Mouse (Mus musculus) R1 (cell line): ENCODE measurements around the gene Iqschfp.
A peak's percentile ranks its signal among the peaks of the same experiment; 100 is the strongest.
"Not testable (repeated sequence)": the region's sequence is repeated elsewhere in the genome, so short reads cannot be mapped to it uniquely, and the experiment has no call there.

Experiments used
- DNase-seq: peaks from one replicate; pipeline ENCODE4 v3.0.0-alpha.2; 2018; ENCODE audit warnings: low read depth, low spot score

Gene Iqschfp

DNA sequence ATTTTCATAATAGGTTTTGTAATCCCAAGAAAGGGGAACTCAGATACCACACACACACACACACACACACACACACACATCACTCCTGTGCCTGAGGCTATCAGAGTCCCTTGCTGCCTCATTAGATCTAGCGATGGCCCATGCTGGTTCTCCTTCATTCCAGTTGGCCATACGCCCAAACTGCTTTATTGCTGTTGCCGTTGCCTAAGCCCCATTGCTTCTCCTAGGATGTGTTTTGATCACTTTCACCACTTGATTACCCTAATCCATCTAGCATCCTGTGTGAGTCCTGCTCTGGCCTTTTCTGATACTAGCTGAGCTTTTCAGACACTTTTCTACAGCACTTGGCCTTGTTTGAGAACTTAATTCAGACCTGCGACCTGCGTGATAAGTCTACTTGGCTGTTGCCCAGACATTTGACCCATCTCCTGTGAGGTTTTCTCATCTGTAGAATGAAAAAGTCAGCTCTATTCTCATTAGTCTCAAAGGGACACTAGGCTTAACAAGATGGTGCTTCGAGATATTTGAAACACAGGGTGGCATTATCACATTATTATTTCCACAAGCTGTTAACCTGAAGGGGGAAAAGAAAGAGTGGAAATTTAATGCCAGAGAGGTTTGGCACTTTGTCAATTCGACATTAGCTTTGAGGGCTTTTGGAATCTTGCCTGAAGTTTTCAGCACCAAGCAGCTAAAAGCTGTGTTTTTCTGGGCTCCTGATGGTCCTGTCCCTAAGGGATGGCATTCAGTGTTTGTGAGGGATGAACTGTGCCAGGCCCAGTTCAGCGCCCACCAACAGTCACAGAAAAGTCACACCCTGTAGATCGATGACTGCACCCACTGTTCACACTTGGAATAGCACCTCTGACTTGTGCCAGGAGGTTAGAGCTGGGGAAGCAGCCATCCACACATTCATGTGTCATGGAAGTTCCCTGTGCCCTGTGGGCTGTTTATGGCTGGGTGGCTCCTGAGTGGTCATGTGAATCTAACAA lies 179.7 kb downstream of the Iqschfp start:
- no peak for DNase-seq

DNA sequence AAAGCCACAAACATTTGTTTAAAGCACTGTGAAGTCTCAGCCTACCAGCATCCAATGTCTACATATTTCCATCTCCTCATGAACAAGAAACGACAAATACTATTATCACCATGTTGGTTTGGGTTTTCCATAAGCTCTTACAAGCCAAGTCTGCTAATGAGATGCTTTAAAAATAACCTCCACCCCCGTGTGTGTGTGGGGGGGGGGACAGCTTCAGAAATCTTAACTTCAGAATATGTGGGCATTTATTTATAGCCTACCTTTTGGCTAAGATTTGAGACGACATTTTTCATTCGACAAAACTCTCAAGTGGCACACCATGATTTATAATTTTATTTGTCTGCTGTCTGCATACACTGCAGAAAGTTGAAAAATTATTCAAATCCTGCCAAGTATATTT lies 185.4 kb downstream of the Iqschfp start:
- no peak for DNase-seq

GRCm38 (mm10) chr3:68085024-68085423 lies 193.0 kb downstream of the Iqschfp start:
- no peak for DNase-seq

DNA sequence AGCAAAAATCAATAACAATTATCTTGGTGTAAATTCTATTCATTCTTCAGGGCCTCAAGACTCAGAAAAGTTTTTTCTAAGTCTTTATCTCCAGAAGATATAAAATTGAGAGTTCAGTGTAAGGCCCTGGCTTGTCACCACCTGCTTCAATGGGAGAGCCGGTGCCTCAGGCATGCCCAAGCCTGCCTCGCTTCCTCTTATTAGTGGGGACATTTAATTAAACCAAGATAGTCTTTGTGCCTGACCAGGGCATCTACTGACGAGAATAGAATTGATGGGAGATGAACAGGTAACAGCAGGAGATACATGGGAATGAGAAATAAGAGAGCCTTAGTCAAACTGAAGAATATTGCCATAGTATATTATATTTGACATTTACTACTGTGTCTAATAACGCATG lies 200.1 kb downstream of the Iqschfp start:
- no peak for DNase-seq

GRCm38 (mm10) chr3:68096724-68097431 lies 204.8 kb downstream of the Iqschfp start:
- DNase-seq: no peak

GRCm38 (mm10) chr3:68099561-68099960 lies 207.5 kb downstream of the Iqschfp start:
- DNase-seq: not testable (repeated sequence)

DNA sequence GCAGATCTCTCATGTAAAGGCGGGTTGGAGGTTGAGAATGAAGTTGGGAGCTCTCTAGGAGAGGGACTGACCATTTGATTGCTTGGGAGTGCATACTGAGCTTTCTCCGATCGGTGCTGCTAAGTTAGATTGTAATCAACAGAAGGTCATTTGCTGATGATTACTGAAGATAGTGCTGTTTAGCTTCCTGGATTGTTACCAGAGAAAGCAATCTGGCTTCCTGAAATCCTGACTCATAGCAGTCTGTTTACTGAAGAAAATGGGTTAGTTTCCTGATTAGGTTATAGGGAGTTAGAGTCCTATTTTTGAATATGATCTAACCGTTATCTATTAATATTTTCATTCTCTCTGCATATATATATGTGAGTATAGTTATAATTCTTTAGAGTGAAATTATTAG lies 209.3 kb downstream of the Iqschfp start:
- no peak for DNase-seq

DNA sequence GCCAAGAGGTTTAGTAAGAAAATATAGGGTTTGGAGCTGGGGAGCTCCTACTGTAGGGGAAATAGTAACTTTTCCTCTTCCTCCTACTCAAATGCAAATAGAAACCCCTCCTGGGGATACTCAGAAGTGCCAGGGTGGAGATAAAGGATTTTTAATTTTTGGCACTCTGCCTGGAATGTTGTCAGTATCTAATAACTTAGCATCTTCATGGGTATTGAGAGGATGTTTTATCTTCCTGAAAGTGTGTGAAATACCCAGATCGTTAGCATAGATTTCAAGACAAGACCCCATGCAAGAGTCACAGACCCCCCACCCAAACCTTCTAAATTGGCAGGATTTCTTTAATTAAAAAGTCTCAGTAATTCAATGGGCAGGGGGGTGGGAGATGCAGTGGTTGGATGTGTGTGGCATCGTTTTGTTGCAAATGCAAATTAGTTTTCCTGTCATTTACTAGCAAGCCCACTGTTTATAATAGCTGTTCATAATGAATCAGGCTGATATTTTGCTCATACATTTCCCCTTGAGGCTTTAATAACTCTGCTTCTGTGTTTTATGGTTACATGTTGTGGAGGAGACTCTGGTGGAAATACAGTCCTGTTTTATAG lies 213.2 kb downstream of the Iqschfp start:
- no peak for DNase-seq

DNA sequence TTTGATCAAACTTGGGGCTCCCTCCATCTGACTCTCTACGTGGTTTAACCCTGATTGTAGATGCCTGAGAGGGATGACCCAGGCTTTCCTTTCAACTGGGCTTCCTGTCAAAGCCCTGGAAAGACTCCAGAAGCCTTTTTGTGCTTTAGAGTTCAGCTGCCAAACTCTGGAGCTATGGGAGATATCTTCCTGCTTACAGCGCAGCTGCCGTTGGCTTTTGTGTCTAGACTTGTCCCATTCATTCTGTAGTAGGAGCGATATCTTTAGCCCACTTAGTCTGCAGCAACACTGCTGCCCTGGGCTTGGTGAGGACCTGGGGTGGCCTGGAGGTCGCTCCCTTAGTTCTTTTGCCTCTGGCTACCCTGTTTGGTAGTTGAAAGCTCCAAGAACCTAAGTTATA lies 229.3 kb downstream of the Iqschfp start:
- DNase-seq: no peak

DNA sequence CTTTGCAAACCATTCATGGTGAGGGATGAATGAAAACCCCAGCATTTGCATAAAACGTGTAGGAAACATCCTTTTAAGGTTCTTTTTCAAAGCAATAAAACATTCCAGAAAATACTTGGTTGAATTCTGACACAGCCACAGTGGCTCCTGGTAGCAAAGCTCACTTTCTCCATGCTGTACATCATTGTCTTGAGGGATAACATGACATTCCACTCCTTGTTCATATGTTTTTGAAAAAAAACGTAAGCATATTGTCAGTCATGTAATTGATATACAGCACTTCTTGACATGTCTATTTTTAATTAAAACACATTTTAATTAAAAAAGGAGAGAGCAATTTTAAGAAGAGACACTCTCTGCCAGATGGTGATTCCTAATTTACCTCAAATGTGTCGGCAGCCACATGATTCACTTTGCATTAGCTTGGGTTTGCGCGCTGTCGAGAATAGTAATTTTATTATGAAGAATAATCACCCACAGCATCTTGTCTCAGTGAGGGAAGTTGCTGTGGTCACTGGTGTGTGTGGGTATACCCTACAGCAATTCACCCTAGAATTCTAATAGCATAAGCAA lies 234.3 kb downstream of the Iqschfp start:
- DNase-seq: no peak

DNA sequence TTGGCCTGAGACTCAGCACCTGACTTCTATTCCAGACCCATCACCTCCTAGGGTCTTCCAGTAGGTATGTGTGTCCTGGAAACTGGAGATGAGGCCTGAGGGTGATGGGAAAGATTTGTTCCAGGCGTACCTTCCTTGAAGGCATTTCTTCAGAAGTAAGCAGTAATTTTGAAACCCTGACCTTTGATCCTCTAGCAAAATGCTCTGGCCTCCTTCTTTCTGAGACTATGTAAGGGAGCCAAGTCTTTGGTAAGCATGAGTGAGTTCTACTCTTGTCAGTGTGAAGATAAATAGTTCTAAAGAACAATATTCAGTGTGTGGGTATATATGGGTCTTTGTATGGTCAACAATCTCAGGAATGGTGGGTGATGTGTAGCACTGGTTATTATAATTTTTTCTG lies 238.4 kb downstream of the Iqschfp start:
- DNase-seq: no peak

- no peak for DNase-seq
Measured at GRCm38 (mm10) chr3:68138833-68139627, 247.0 kb downstream of the Iqschfp start.

DNA sequence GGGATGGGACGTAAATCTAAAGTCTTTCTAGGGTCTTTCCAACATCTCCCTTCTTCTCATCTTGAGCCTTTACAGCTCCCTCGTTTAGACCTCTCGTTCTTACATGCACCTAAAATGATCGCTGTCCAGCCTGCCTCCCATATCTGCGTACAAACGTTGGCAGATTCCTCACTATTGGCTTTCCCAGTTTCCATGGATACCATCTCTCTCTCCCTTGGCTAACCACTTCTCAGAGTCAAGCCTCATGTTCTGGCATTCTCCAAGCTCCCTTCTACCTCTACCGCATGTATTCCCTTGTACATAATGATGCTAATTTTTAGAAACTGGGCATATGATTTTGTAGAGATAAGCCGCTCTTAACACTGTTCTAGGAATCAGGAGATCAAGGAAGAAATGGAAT lies 258.7 kb downstream of the Iqschfp start:
- no peak for DNase-seq

- DNase-seq: no peak
Measured at GRCm38 (mm10) chr3:68160175-68160574, 268.1 kb downstream of the Iqschfp start.

DNA sequence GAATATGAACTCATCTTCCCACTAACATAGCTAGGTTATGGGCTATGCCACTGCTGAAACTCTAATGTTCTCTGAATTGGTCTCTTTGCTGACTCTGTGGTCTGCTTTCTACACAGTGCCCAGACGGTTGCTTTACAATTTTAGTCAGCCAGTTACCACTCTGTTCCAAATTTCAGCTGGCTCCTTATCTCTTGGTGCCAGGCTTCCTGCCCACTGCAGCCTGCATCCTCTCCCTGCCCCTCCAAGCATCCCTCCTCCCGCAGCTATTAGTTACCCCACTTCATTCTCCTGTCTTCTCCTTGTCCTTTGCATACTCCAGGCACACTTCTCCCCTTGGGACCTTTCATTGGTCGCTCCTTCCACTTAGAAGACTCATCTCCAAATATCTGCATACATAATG lies 268.7 kb downstream of the Iqschfp start:
- DNase-seq: no peak

GRCm38 (mm10) chr3:68178248-68178647 lies 286.2 kb downstream of the Iqschfp start:
- DNase-seq: no peak

DNA sequence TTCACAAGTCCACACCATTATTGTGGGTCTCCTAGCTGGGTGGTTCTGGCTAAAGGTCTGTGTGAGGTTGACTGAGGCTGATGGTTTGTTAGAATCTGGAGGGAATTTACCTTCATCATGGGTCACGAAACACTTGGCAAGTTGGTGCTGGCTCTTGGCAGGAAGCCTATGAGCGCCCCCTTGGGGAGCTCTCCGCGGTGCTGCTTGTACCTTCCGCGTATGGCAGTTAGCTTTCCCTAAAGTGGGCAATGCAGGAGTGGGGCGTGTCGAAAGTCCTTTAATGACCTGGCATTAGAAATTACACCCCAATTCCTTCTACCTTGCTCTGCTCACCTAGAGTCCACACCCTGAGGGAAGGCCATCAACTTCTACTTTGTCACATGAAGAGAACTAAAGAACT lies 295.4 kb downstream of the Iqschfp start:
- DNase-seq: peak; percentile 20

DNA sequence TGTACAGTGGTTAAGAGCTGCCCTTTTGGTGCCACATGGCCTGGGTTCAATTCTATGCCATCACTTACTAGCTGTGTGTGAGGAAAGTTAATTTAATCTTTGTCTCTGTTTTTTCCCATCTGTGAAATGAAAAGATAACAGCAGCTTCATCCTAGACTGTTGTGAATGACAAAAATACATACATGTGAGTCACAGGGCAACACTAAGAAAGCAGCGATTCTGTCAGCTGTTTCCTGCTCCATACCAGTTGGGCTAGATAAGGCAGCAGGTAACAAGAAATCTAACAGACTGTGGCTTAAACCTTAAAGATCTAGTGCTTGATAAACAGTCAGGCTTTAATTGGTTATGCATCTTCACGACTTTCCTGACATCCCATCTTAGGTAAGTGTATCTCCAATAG lies 297.1 kb downstream of the Iqschfp start:
- no peak for DNase-seq

DNA sequence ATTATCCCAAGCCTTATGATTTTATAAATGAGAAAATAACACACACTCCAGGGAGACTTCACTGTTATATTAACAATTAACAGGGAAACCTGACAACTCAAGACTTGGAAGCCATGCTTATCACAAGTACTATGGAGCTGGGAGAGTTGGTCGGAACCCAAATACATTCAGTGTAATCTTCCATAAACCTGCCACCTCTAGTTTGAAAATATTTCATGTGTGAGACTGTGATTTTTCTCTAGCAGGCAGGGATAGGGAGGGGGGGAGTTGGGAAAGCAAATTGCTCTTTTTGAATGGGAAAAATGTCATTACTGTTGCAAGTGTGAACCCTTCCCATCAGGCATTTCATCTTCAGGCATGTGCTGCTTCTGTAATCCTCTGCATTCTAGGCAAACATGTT lies 304.9 kb downstream of the Iqschfp start:
- no peak for DNase-seq

- DNase-seq: no peak
Measured at GRCm38 (mm10) chr3:68201214-68201613, 309.2 kb downstream of the Iqschfp start.
